Mouse (Mus musculus) right cerebral cortex, adult 2 months (tissue): ENCODE results near the gene Gadd45g.
"Not testable (repeated sequence)": the region's sequence is repeated elsewhere in the genome, so short reads cannot be mapped to it uniquely, and the experiment has no call there.

Experiments used
- DNase-seq, 2 experiments: peaks; one replicate each; pipeline ENCODE4 v3.0.0; 2021 to 2022; ENCODE audit warnings: low spot score in 2 of 2

The Gadd45g gene

DNA sequence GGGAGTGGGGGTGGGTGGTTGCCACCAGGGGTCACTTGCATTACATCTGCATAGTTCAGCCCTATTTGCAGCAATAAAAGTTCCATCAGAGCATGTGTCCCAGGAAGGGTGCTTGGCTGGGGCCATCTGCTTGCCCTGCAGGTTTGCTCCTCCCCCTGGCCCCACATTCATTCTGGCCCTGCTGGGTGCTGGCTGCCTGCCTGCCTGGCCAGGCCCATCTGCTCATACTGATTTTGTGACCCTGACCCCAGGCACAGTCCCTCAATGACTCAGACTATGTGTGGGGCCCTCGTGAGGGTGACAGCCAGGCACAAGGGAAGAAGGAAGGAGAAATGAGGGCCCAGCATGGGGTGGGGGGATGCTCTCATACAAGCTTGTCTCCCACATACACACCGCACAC lies 12.9 kb upstream of the Gadd45g start:
- no peak for DNase-seq

GRCm38 (mm10) chr13:51834024-51834423 lies 12.5 kb upstream of the Gadd45g start:
- not testable (repeated sequence) for DNase-seq

DNA sequence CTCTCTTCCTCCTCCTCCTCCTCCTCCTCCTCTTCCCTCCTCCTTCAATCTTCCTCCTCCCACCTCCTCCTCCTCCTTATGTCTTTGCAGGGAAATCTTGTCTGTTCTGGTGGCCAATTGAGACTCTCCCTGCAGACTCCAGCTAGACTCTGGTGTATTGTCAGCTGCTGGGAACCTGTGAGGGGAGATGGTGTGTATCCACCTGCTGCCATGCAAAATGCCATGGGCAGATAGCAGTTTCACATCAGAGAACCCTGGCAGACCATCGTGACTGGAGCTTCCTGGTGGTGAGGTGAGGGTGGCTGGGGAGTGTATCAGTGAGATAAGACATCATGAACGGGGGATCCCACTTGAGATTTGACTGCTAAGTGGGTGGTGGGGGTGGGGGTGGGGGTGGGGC lies 12.0 kb upstream of the Gadd45g start:
- no peak for DNase-seq

GRCm38 (mm10) chr13:51835208-51835607 lies 11.3 kb upstream of the Gadd45g start:
- DNase-seq: not testable (repeated sequence)

DNA sequence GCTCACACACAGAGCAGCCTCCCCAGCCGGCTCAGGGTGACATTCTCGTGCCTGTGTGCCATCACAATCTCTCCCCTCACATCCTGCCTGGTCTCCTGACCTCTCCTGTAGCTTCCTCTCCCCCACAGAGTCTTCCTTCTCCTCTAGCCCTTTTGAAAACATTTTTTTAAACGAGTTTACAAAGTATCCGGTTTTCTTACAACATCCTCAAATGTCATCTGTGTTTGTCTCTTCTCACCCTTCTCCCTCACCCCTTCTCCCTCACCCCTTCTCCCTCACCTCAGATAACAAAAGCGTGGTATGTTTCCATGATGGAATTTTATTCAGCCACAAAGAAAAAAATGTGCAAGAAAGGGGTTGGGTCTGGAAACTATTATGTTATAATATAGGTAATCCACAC lies 9.1 kb upstream of the Gadd45g start:
- no peak for DNase-seq

DNA sequence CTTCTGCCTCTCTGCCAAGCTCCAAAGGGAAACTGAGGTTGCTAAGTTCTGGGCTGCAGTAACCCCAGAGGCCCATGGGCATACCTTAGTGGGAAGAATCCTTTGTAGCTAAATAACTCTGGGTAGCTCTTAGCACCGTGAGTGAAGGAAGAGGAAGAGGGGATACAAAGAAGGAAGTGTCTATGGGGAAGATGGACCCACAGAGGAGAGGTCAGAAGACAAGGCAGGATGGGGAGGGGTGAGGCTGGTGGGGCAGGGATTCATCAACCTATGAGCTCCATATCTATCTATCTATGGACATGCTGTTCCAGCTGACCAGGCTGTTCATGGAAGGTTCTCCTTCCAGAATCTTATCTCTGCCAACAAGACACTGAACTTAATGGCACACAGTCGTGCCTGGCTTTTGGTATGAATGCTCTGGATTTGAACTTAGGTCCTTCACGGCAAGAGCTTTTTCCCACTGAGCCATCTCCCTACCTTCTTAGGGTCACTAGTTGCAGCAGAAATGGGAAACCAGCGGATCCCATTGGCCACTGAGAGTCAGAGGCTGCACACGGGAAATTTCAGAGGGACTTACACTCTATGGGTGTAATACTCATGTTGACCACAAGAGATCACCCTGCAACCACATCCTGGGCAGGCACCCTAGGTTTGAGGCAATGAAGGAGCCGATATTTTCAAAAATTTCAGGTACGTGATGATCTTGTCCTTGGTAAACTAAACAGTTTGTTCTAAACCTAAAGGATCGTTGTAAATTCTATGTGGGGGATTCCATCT lies 7.0 kb upstream of the Gadd45g start:
- DNase-seq: peak in 1 of 2 experiments; percentile 69

DNA sequence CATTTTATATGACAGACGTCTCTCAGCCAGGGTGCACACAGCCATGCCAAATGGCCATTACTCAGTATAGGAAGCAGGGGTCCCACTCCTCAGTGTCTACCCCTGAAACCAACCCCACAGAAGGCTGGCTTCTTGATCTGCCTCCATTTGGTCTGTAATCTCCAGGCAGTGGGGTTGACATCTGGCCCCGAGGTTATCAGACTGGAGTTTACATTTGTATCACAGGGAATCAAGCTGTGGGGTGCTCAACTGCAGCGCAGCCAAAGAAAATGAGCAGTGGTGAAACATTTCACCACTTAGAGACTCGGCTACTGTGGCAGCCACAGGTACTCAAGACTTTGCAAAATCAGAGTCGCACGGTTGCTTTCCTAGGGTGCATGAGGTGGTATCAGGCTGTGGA lies 5.8 kb upstream of the Gadd45g start:
- DNase-seq: no peak

DNA sequence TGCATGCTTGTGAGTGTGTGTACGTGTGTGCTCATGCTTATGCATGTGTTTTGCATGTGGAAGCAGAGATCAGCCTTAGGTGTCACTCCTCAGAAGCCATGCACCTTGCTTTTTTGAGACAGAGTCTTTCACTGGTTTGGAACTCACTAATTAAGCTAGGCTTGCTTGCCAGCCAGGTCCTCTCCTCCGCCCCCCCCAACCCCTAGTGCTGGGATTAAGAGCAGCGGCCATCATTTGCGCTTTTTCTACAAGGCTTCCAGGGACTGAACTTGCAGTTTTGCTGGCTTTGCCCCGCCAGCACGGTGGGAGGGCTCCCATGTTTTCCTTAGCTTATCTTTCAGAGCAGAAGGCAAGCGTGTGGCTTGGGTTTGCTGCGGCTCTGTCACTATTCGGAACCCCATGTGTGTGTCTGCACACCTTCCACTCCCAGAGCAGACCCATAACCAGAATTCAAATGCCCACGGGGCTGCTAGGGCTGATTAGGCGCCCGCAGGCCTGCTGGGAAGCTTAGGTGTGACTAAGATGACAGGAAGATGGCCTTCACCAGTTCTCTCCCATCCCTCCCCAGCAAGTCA lies 4.8 kb upstream of the Gadd45g start:
- no peak for DNase-seq

DNA sequence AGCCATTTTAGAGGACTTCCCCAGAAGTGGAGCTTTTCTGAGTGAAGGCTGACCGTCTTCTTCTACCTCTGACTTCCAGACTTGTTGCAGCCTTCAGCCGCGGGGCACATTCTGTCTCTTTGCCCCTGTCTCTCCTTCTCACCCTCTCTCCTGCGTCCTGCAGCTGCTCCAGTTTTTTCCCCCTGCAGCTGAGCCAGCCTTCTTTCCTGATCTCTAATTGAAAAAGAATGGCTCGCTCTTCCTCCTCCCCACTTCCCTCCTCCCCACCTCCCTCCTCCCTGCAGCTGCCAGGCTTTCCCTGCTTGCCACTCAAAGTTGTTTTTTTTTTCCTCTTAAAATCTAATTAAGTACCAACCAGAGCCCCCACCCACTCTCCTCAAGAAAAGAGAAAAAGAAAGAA lies 4.3 kb upstream of the Gadd45g start:
- no peak for DNase-seq

DNA sequence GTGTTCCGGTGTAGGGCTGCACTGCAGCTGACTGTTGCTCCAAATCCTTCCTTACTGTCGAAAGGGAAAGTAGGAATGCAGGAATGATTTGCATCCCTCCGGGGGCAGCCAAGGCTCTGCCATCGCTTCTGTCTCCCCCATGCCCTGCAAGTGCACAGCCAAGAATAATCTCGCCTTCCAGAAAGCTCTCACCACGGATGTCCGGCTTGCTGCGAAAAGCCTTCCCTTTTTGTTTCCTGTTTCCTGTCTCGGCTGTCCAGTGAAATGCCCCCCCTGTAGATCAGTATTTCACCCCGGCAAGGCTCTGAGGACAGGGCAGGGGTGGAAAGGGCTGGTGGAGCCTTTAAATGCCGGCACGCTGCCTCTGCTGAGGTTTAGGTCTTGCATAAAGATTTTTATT lies 3.7 kb upstream of the Gadd45g start:
- DNase-seq: no peak

- no peak for DNase-seq
Observed at GRCm38 (mm10) chr13:51843298-51843697, 3.2 kb upstream of the Gadd45g start.

DNA sequence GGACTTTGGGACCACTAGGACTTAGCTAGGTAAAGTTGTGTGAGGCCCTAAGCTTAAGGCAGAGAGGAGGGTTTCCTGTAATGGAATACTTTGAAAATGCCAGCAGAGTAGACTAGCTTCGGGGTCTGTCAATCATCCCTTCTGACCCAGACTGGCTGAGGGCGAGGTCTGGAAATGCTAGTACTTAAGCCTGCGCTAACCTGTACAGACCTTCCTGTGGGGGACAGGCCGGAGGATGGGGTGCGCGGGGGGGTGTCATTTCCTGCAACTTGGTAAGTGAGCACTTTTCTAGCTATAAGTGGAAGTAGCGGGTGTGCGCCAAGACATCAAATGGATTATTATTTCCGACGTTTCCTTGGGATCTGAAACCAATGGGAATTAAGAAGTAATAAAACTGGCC lies 2.4 kb upstream of the Gadd45g start:
- no peak for DNase-seq

DNA sequence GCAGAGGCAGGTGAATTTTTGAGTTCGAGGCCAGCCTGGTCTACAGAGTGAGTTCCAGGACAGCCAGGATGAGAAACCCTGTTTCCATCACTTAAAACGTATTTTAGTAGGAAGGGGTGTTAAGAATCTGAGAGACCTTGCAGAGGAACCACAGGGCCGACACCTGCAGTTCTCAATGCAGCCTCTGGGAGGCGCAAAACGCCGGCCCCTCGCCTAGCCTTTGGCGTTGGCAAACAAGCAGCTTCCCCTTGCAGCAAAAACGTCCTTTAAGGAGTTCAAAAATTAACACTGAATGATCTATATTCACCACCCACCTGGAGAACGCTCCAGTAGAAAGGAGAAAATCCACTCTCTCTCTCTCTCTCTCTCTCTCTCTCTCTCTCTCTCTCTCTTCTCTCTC lies 1.8 kb upstream of the Gadd45g start:
- peak; percentile 69 for DNase-seq

DNA sequence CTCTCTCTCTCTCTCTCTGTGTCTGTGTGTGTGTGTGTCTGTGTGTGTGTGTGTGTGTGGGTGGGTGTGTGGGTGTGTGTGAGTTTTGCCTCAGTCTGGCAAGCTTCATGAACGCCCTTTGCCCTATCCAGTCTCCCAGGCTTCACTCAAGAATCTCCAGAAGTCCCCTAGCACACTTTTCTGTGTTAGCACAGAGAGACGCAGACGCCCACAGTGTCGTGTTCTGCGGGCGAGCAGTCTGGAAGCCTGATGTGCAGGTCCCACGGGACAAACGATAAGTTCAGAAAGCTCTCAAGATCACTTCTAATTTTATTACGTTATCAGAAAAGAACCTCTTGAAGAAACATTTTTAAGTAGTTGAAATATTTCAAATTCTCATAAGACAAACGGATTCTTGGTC lies 1.4 kb upstream of the Gadd45g start:
- DNase-seq: peak; percentile 46 to 47

DNA sequence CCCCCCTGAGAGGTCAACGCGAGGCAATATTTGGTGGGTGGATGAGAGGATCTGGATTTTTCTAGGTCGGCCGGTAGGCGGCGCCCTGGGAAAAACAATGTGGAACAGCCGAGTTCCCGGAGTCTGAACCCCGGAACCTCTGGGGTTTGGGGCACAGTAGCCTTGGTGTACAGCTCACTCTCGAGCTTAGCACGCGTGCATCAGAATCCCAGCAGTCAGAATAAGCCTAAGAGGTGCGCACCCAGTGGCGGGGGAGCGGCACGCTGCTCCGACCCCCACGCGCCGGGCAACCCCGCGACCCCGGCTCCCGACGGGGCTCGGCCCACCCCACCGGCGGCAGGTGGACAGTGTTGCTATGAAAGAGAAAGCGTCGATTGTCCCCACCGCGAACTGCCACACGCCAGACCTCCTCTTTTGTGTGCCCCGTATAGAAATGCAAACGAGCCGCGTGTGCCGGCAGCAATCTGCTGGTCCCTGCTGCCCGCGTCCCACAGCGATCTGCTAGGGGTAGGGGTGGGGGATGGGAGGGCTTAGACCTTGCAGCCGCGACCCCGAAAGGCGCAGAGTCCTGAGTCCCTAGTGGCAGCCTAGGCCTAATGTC lies 787 bp upstream of the Gadd45g start:
- peak; percentile 79 to 83 for DNase-seq

- peak; percentile 64 to 73 for DNase-seq
Observed at GRCm38 (mm10) chr13:51846868-51847793, 653 bp downstream of the Gadd45g start.

GRCm38 (mm10) chr13:51847979-51848480 lies 1.6 kb downstream of the Gadd45g start:
- DNase-seq: peak; percentile 78 to 86

- DNase-seq: peak; percentile 76 to 77
Observed at GRCm38 (mm10) chr13:51848481-51849240, 2.2 kb downstream of the Gadd45g start.

DNA sequence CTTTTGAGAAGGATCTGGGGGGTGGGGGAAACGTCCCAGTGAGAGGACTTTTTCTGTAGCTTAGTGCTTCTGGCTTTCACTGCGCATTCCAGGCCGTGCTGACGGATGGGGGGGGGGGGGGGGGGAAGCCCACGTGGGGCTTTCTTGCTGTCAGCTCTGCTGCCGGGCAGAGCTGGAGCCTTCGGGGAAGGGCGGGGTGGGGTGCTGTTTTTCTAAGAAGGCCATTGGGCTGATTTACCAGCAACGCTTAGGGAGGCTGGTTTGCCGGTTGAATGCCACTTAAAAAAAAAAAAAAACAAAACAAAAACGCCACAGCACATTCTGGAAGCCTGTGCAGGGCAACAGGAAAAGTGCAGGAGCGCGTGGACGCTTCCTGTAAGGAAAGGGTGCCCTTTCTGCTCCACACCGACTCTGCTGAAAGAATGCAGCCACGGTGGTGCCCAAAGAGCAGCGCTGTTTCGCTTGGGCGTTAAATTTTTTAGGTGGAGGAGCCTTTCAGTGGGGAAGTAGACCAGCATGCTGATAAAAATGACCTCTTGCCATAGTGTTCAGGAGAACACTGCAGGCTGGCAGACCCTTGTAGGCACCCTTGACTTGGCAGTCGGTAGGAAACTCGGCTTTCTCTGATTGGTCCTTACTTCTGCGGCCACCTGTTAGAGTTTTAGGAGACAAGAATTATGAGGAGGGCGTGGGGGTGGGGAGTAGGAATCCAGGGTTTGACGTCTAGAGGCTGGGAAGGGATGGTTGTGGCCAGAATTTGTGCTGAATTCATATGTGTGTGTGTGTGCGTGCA lies 3.0 kb downstream of the Gadd45g start:
- no peak for DNase-seq

DNA sequence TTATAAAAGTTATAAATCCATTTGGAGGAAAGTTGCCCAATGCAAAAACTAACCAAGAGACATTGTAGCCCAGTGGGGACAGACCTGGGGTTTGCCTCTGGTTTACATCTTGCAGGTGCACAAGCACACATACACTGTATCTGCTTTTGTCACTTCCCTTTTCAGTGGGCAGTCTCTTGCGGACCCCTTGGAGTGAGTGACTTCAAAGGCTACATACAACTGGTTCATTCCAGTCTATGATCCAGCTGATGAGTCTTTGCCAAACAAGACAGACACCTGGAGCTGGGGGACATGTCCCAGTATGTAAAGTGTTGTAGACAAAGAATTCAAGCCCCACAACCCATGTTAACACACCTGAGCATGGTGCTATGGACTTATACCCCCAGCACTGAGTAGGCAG lies 4.1 kb downstream of the Gadd45g start:
- no peak for DNase-seq
